Mouse (Mus musculus): ENCODE measurements around the gene Cep85l.

DNA sequence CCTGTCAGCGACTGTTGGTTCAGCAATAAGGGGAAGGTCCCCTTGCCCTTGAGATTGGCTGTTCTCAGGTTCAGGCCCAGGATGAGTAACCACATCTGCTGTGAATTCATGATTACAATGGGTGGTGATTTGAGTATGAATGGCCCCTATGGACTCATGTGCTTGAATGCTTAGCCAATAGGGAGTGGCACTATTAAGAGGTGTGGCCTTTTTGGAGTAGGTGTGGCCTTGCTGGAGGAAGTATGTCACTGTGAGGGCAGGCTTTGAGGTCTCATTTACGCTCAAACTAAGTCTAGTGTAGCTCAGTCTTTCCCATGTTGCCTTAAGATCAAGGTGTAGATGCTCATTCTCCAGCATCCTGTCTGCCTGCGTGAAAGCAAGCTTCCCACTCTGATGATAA, 33.2 kb upstream of the Cep85l start:
- TF ChIP-seq CTCF (IDR thresholded peaks at IDR 0.05) (no peak), EP300 (IDR thresholded peaks at IDR 0.05) (no peak)
